Mouse (Mus musculus) CH12.LX (cell line): ENCODE measurements around the gene Il12rb1. TPM values are rescaled to one million over a fixed set of nuclear protein-coding genes. Genes with fewer than 3 reads are reported as not detected.

ENCODE experiments used
- DNase-seq: peaks from one replicate; pipeline ENCODE4 v3.0.0-alpha.2; 2013; ENCODE audit errors: extremely low read depth
- H3K27ac ChIP-seq: 2 replicates; pipeline ENCODE4 v1.5.1; 2012; ENCODE audit warnings: low read depth, mild to moderate bottlenecking, control low read depth, moderate library complexity; ENCODE audit not compliant: insufficient read depth
- H3K27me3 ChIP-seq: replicated peaks from 2 replicates; pipeline ENCODE3; 2012; ENCODE audit warnings: inconsistent platforms
- H3K36me3 ChIP-seq, 2 experiments: replicated peaks in 1 of 2; 2 replicates each; pipeline versions ENCODE3 to v1.6.1; 2012; ENCODE audit warnings: inconsistent platforms in 1 of 2, low read length in 1 of 2, mild to moderate bottlenecking in 1 of 2, mixed read lengths in 1 of 2, moderate library complexity in 1 of 2; ENCODE audit not compliant: control insufficient read depth in 1 of 2, insufficient read depth in 1 of 2
- H3K4me1 ChIP-seq, 2 experiments: 2 replicates each; pipeline ENCODE4 v1.6.1; 2012; ENCODE audit warnings: inconsistent platforms in 1 of 2, moderate library complexity in 1 of 2; ENCODE audit not compliant: insufficient read depth in 2 of 2, control insufficient read depth in 1 of 2
- H3K4me2 ChIP-seq: 2 replicates; pipeline ENCODE4 v1.6.1; 2012; ENCODE audit warnings: low read depth, mild to moderate bottlenecking, control low read depth; ENCODE audit not compliant: poor library complexity, insufficient read depth, severe bottlenecking
- H3K4me3 ChIP-seq, 3 experiments: fragments of 150-350 bp in 1 of 3; sonication (generic) in 1 of 3; replicated peaks in 1 of 3; 2 replicates each; pipeline versions ENCODE3 to v1.5.1; 2011 to 2012; ENCODE audit warnings: low read depth in 2 of 3, low read length in 2 of 3, mild to moderate bottlenecking in 2 of 3, moderate library complexity in 2 of 3, control low read depth in 1 of 3, improper control_type of control experiment in 1 of 3, inconsistent platforms in 1 of 3, mixed read lengths in 1 of 3; ENCODE audit not compliant: poor library complexity in 1 of 3
- H3K79me2 ChIP-seq: replicated peaks from 2 replicates; pipeline ENCODE4 v1.6.1; 2012; ENCODE audit warnings: mild to moderate bottlenecking, moderate library complexity; ENCODE audit not compliant: control insufficient read depth, poor library complexity, insufficient read depth, severe bottlenecking; ENCODE audit errors: extremely low read depth
- H3K9ac ChIP-seq: 2 replicates; pipeline ENCODE4 v1.6.1; 2012; ENCODE audit warnings: low read depth, mild to moderate bottlenecking, control low read depth, moderate library complexity; ENCODE audit not compliant: insufficient read depth
- H3K9me3 ChIP-seq: replicated peaks from 2 replicates; pipeline ENCODE3; 2012; ENCODE audit warnings: low read length, inconsistent platforms, mixed read lengths
- BHLHE40 ChIP-seq: IDR thresholded peaks from 2 replicates; pipeline ENCODE4 v1.6.1; 2011; ENCODE audit warnings: mild to moderate bottlenecking, low read depth, low read length, improper control_type of control experiment
- CHD2 ChIP-seq: IDR thresholded peaks from 2 replicates; pipeline ENCODE4 v1.6.1; 2011; ENCODE audit warnings: low read length, improper control_type of control experiment
- ETS1 ChIP-seq: conservative IDR thresholded peaks from 2 replicates; pipeline ENCODE4 v1.6.1; 2012; ENCODE audit warnings: low read depth, mild to moderate bottlenecking, inconsistent platforms, low read length, improper control_type of control experiment, moderate library complexity
- GABPA ChIP-seq: IDR thresholded peaks from 2 replicates; pipeline ENCODE4 v1.6.1; 2012; ENCODE audit warnings: low read depth, low read length, improper control_type of control experiment, inconsistent platforms; ENCODE audit not compliant: insufficient replicate concordance
- IRF4 ChIP-seq: IDR thresholded peaks from 2 replicates; pipeline ENCODE4 v1.6.1; 2014; ENCODE audit warnings: low read depth, mild to moderate bottlenecking, inconsistent platforms, low read length, improper control_type of control experiment
- JUND ChIP-seq: conservative IDR thresholded peaks from 2 replicates; pipeline ENCODE4 v1.6.1; 2011; ENCODE audit warnings: low read depth, low read length, improper control_type of control experiment
- MAFK ChIP-seq: IDR thresholded peaks from 2 replicates; pipeline ENCODE4 v1.6.1; 2011; ENCODE audit warnings: low read length, improper control_type of control experiment; ENCODE audit not compliant: insufficient replicate concordance
- MAX ChIP-seq: IDR thresholded peaks from 2 replicates; pipeline ENCODE4 v1.6.1; 2011; ENCODE audit warnings: low read length, improper control_type of control experiment
- MAZ ChIP-seq: IDR thresholded peaks from 2 replicates; pipeline ENCODE4 v1.6.1; 2012; ENCODE audit warnings: low read depth, mild to moderate bottlenecking, inconsistent platforms, low read length, improper control_type of control experiment, moderate library complexity
- MEF2A ChIP-seq: IDR thresholded peaks from 2 replicates; pipeline ENCODE4 v1.6.1; 2014; ENCODE audit warnings: low read depth, mild to moderate bottlenecking, inconsistent platforms, low read length, improper control_type of control experiment, borderline replicate concordance
- MXI1 ChIP-seq: IDR thresholded peaks from 2 replicates; pipeline ENCODE4 v1.6.1; 2011; ENCODE audit warnings: mild to moderate bottlenecking, low read depth, low read length, improper control_type of control experiment
- NELFE ChIP-seq: IDR thresholded peaks from 2 replicates; pipeline ENCODE4 v1.6.1; 2011; ENCODE audit warnings: low read depth, low read length, improper control_type of control experiment
- RAD21 ChIP-seq: IDR thresholded peaks from 2 replicates; pipeline ENCODE4 v1.6.1; 2011; ENCODE audit warnings: low read depth, mild to moderate bottlenecking, low read length, improper control_type of control experiment, moderate library complexity
- RCOR1 ChIP-seq: conservative IDR thresholded peaks from 2 replicates; pipeline ENCODE4 v1.6.1; 2012; ENCODE audit warnings: low read depth, mild to moderate bottlenecking, inconsistent platforms, low read length, improper control_type of control experiment
- ZMIZ1 ChIP-seq: IDR thresholded peaks from 2 replicates; pipeline ENCODE4 v1.6.1; 2012; ENCODE audit warnings: low read depth, mild to moderate bottlenecking, inconsistent platforms, low read length, improper control_type of control experiment
- dilution Hi-C: fragments of 300-500 bp; cut with MboI; formaldehyde crosslinking; loops from 2 replicates; pipeline ENCODE4 v1.14.3; 2020; ENCODE audit warnings: low sequenced_read_pairs; ENCODE audit not compliant: extremely low pct_unique_long_range_greater_than_20kb, extremely low pct_ligation_motif_present
- in situ Hi-C: fragments of 300-500 bp; cut with MboI; formaldehyde crosslinking; loops from 3 replicates; pipeline ENCODE4 v1.14.3; 2019; ENCODE audit warnings: low sequenced_read_pairs, low pct_ligation_motif_present, low pct_unique_long_range_greater_than_20kb, mixed read lengths
- polyA plus RNA-seq: library from polyadenylated mRNA; unstranded; fragments of >175 nt; gene quantifications from 2 replicates; pipeline ENCODE4 v1.2.1, GENCODE M21; 2012; ENCODE audit warnings: low read depth; ENCODE audit not compliant: insufficient read length
- total RNA-seq, 2 experiments: library from RNA; depleted of rRNA; stranded (reverse); fragments of 300-350 nt in 1 of 2; fragments of >200 nt in 1 of 2; gene quantifications; 2 replicates each; pipeline ENCODE4 v1.2.3; 2012 to 2014

The Il12rb1 gene
- total and polyA plus RNA-seq, 3 experiments = 4.5 to 23.2 (median 12.5) TPM

DNA sequence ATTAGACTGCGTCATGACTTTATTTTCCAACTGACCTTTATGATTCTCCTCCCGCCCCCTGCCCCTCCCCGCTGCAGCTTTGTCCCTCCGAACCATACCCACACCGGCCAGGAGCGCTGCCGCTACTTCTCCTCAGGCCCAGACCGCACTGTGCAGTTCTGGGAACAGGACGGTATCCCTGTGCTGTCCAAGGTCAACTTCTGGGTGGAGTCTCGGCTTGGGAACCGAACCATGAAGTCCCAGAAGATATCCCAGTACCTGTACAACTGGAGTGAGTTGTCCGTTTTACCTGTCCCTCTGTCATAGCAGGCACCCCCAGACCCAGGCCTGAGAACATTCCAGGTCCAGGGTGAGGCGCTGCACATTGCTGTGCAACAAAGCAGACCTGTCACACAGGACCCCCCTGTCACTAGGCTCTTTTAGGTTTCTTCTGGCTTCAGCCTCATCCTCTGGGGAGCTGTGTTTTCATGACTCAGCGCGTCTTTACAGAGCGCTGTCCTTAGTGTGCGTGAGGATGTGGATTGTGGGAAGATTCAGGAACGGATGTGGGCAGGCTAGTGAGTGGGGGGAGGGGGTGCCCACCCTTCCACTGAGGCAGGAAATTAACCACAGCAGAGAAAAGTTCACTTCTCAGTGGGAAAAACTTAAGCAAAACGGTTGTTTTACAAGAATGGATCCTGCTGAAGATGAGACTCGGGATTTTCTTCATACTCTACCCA lies 2.9 kb downstream of the Il12rb1 start:
- DNase-seq = no peak
- in situ Hi-C loops = no loop called here
- no peak overlapping the region for H3K9ac ChIP-seq
- no peaks in the 10 kb centered on the region for H3K27me3 ChIP-seq
- dilution Hi-C loops = no loop called here
- H3K9me3 ChIP-seq = no peaks in the 10 kb centered on the region
- TF ChIP-seq ZMIZ1 (no peak), MAFK (peak; percentile 47; the same call in 1 of the 2 replicates), BHLHE40 (0 out of 2 replicates have a peak, but pooled peaks have one; percentile 17)
- peaks cover 22 to 45% of the 10 kb centered on the region in 2 experiments for H3K4me1 ChIP-seq
- H3K79me2 ChIP-seq = peaks cover 7% of the 10 kb centered on the region; the same call in 1 of the 2 replicates
- no peak overlapping the region for H3K27ac ChIP-seq
- H3K4me2 ChIP-seq = no peak overlapping the region
- peaks cover 43 to 55% of the 10 kb centered on the region in 2 experiments for H3K36me3 ChIP-seq
- H3K4me3 ChIP-seq = no peak overlapping the region

DNA sequence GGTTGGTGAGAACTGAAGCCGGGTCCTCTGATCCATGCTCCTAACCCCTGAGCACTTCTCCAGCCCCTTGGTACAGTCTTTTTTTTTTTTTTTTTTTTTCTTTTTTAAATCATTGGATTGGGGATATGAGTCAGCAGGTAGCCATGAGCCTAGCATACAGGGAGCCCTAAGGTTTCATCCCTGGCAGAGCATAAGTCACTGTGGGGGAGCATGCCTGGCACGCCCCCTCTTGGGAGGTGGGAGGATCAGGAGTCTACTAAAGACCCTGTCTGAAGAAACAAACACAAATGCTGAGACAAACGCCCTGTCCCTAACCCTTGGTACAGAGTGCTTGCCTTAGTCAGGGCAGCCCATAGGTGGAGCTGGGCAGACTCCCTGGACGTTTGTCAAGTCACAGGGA lies 3.8 kb downstream of the Il12rb1 start:
- H3K27me3 ChIP-seq = no peaks in the 10 kb centered on the region
- in situ Hi-C loops (no loop called here), dilution Hi-C loops (no loop called here)
- H3K36me3 ChIP-seq = peaks cover 52 to 65% of the 10 kb centered on the region in 2 experiments
- TF ChIP-seq MAZ = no peak
- TF ChIP-seq ETS1 = no peak
- TF ChIP-seq RAD21 = no peak
- no peak for TF ChIP-seq MEF2A
- TF ChIP-seq NELFE = no peak
- TF ChIP-seq MAX = no peak
- no peak for TF ChIP-seq MXI1
- TF ChIP-seq JUND = no peak
- no peak overlapping the region for H3K27ac ChIP-seq
- H3K9me3 ChIP-seq = no peaks in the 10 kb centered on the region
- H3K4me3 ChIP-seq = no peak overlapping the region
- peaks cover 7% of the 10 kb centered on the region; the same call in 1 of the 2 replicates for H3K79me2 ChIP-seq
- H3K4me1 ChIP-seq = peaks cover 15 to 36% of the 10 kb centered on the region in 2 experiments
- no peak overlapping the region for H3K9ac ChIP-seq
- H3K4me2 ChIP-seq = no peak overlapping the region
- no peak for DNase-seq

DNA sequence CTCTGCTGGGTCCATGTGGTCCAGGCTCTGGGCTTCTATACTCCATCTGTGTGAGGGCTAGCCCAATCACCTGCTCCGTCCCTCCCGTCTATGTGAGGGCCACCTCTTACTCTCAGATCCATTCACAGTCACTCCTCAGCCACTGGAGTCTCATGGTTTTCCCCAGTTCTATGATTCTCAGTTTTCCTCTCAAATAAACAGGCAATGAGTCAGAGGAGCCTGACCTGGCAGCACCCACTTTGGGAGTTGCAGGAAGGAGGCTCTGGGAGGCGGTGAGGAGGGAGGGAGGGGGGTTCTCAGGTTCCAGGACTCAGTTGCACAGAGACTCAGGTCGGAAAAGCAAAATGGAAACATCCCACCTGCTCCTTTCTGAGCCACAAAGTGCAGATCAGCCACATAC lies 4.6 kb downstream of the Il12rb1 start:
- in situ Hi-C loops = no loop called here
- Histone ChIP-seq H3K36me3 (peaks cover 55 to 68% of the 10 kb centered on the region in 2 experiments), H3K4me3 (no peak overlapping the region), H3K27ac (no peak overlapping the region), H3K9me3 (no peaks in the 10 kb centered on the region), H3K4me1 (peaks cover 10 to 27% of the 10 kb centered on the region in 2 experiments), H3K27me3 (no peaks in the 10 kb centered on the region), H3K79me2 (peaks cover 7% of the 10 kb centered on the region; the same call in 1 of the 2 replicates), H3K9ac (no peak overlapping the region), H3K4me2 (no peak overlapping the region)
- dilution Hi-C loops = no loop called here
- TF ChIP-seq CHD2 (no peak), MXI1 (no peak), GABPA (no peak), IRF4 (no peak), MAFK (no peak), RCOR1 (no peak)
- DNase-seq = no peak
